Mouse (Mus musculus): ENCODE measurements around the gene Map4k3. TPM values are rescaled to one million over a fixed set of nuclear protein-coding genes. Genes with fewer than 3 reads are reported as not detected.

The Map4k3 gene
- polyA plus RNA-seq, 1 experiment from 2014 or later: 24.1 TPM

- no peak for ATAC-seq
- Histone ChIP-seq H3K9me3 (no peaks in the 10 kb centered on the region), H3K4me3 (replicated peaks) (no peak overlapping the region), H3K4me1 (replicated peaks) (peaks cover 22% of the 10 kb centered on the region), H3K4me2 (replicated peaks) (no peak overlapping the region), H3K27me3 (replicated peaks) (no peaks in the 10 kb centered on the region), H3K27ac (no peak overlapping the region), H3K36me3 (no peaks in the 10 kb centered on the region), H3K9ac (no peak overlapping the region)
- WGBS: 81% methylated on average over 6 of the region's 6 CpGs
Measured at GRCm38 (mm10) chr17:80723092-80723491, 5.2 kb downstream of the Map4k3 start.

- WGBS: 44% methylated on average over 7 of the region's 7 CpGs
- H3K9ac ChIP-seq: no peak overlapping the region
- no peak overlapping the region for H3K27ac ChIP-seq
- H3K27me3 ChIP-seq (replicated peaks): no peaks in the 10 kb centered on the region
- no peaks in the 10 kb centered on the region for H3K36me3 ChIP-seq
- no peak overlapping the region for H3K4me3 ChIP-seq (replicated peaks)
- peaks cover 22% of the 10 kb centered on the region for H3K4me1 ChIP-seq (replicated peaks)
- no peaks in the 10 kb centered on the region for H3K9me3 ChIP-seq
- ATAC-seq: no peak
- no peak overlapping the region for H3K4me2 ChIP-seq (replicated peaks)
Measured at GRCm38 (mm10) chr17:80721670-80722069, 6.6 kb downstream of the Map4k3 start.

DNA sequence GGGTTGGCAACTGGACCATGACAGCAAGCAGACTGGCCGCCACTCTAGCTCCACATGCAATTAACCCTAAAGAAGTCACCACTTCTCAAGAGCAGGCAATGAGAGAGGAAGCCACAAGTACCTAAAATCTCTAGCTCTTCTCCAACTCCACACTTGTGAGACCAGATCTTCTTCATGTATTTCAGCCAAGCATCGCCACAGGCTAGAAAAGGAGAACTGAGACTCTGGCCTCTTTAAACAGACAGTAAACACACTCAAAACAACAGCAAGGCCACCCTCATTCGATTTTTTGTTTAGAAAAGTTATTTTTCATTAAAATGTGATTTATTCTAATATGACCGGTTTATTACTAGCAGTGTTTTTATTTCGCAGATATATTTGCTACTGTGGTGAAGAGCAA is 9.0 kb downstream of the Map4k3 start:
- Histone ChIP-seq H3K27ac (no peak overlapping the region), H3K27me3 (replicated peaks) (no peaks in the 10 kb centered on the region), H3K4me2 (replicated peaks) (no peak overlapping the region), H3K9ac (no peak overlapping the region), H3K4me3 (replicated peaks) (no peak overlapping the region), H3K9me3 (no peaks in the 10 kb centered on the region), H3K4me1 (replicated peaks) (peaks cover 10% of the 10 kb centered on the region), H3K36me3 (no peaks in the 10 kb centered on the region)
- 90% methylated on average over 5 of the region's 5 CpGs for WGBS
- no peak for ATAC-seq

GRCm38 (mm10) chr17:80718243-80718642 is 10.0 kb downstream of the Map4k3 start:
- no peak for ATAC-seq
- H3K4me1 ChIP-seq (replicated peaks): peaks cover 9% of the 10 kb centered on the region; the same call in 1 of the 2 replicates
- H3K27ac ChIP-seq: no peak overlapping the region
- H3K27me3 ChIP-seq (replicated peaks): no peaks in the 10 kb centered on the region
- no peak overlapping the region for H3K4me3 ChIP-seq (replicated peaks)
- H3K9me3 ChIP-seq: no peaks in the 10 kb centered on the region
- H3K4me2 ChIP-seq (replicated peaks): no peak overlapping the region
- no peaks in the 10 kb centered on the region for H3K36me3 ChIP-seq
- WGBS: 73% methylated on average over 5 of the region's 5 CpGs
- no peak overlapping the region for H3K9ac ChIP-seq

DNA sequence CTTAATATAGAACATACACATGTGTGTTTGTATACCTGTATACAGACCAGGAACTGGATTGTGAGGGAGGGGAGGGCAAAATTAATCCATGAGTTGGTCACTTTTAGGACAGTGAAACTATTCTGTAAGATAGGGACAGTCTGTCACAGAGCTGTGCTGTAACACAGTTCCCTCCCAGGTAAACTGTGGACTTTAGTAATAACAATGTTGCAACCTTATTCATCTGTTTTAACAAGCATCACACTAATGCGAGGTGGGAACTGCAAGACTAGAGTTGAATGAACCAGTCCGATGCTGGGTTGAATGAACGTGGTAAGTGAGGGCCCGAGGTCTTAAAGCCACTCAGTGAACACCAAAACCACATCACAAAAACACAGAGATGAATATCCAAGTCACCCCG is 14.7 kb downstream of the Map4k3 start:
- no peaks in the 10 kb centered on the region for H3K27me3 ChIP-seq (replicated peaks)
- peaks cover 24% of the 10 kb centered on the region for H3K4me1 ChIP-seq (replicated peaks)
- H3K27ac ChIP-seq: no peak overlapping the region
- no peak overlapping the region for H3K4me2 ChIP-seq (replicated peaks)
- ATAC-seq: no peak
- H3K9ac ChIP-seq: no peak overlapping the region
- 91% methylated on average over 5 of the region's 5 CpGs for WGBS
- H3K9me3 ChIP-seq: no peaks in the 10 kb centered on the region
- H3K36me3 ChIP-seq: no peaks in the 10 kb centered on the region
- H3K4me3 ChIP-seq (replicated peaks): no peak overlapping the region

DNA sequence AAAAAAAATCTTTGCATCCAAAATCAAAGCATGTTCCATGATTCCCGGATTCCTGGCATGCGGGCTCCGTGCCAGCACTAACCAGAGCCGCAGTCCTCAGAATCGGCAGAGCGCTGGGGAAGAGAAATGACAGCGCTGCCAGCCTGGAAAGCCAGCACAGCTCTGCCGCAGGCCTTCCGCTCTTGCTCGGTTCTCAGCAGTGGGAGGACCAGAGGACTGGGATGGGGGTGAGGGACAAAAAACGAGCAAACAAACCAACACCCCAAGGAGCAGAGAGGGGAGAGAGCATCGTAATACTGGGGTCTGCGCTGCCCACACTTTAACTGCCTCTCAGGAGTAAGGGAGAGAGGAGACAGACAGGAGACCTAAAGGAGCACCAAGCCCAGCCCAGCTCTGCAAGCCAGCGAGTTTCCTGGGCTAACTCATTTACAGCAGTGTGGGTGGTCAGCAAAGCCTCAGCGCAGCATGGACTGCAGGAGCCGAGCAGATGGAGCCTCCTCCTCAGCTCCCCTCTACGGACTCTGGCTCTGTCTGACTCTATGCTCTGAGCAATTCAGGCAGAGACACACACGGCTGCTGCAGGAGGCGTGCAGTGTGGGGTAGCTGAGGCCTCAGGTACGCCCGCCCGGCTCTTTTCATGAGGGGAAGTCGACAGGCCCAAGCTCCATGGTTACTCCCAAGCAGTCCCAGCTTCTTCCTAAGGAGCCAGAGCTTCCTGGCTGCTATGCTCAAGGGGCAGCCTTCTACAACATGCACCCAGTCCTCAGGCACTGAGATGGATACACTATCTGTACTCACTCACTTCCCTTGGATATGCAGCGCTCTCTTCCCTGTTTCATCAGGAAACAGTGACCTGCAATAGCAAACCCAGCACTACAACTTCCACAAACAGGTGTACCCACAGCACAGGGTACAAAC is 18.1 kb downstream of the Map4k3 start:
- peak; percentile 78 for ATAC-seq
- Histone ChIP-seq H3K4me3 (replicated peaks) (peak overlapping the region; percentile 4), H3K27ac (peak overlapping the region; percentile 80), H3K4me2 (replicated peaks) (peak overlapping the region; percentile 51), H3K27me3 (replicated peaks) (no peaks in the 10 kb centered on the region), H3K36me3 (no peaks in the 10 kb centered on the region), H3K4me1 (replicated peaks) (peaks cover 32% of the 10 kb centered on the region), H3K9me3 (no peaks in the 10 kb centered on the region), H3K9ac (peak overlapping the region; percentile 15; the same call in 1 of the 2 replicates)
- 22% methylated on average over 24 of the region's 24 CpGs for WGBS

DNA sequence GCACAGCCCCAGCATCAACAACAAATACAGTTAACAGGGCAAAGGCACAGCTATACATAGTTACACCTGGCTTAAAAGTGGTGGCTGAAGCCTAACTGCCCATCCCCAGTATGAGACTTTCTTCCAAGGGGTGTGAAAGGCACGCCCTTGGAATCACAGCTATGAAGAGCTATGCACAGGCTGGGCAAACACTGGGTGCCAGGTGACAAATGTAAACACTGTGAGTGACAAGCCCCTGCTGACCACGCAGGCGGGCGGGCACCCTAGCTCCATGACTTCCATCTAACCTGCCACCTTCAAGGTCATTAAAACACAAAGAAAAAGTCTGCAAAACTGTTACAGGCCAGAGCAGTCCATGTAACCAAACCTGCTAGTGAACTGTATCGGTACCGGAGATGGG is 19.5 kb downstream of the Map4k3 start:
- Histone ChIP-seq H3K4me2 (replicated peaks) (no peak overlapping the region), H3K9ac (no peak overlapping the region), H3K27me3 (replicated peaks) (no peaks in the 10 kb centered on the region), H3K36me3 (no peaks in the 10 kb centered on the region), H3K9me3 (no peaks in the 10 kb centered on the region), H3K4me1 (replicated peaks) (peaks cover 34% of the 10 kb centered on the region), H3K4me3 (replicated peaks) (no peak overlapping the region), H3K27ac (no peak overlapping the region)
- peak; percentile 54 for ATAC-seq
- 57% methylated on average over 6 of the region's 6 CpGs for whole genome bisulfite sequencing

DNA sequence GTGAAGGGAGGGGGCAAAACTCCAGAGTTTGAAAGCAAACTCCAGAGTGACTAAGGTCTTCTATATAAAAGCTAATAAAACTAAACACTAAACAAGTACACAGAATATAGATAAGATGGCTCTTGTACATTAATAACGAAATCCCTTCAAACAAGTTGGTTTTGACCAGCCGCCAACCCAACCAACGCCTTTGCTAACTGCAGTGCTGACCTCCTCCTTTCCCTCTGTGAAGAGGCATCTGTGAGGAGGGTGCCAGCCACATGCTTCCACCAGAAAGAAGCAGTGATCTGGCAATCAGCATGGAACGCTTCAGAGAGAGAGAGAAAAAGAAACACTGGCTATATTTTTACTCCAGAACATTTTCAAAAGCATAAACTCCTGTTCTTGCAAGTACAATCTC is 21.1 kb downstream of the Map4k3 start:
- WGBS: 66% methylated on average over 4 of the region's 4 CpGs
- Histone ChIP-seq H3K4me2 (replicated peaks) (no peak overlapping the region), H3K4me1 (replicated peaks) (peaks cover 34% of the 10 kb centered on the region), H3K9me3 (no peaks in the 10 kb centered on the region), H3K27me3 (replicated peaks) (no peaks in the 10 kb centered on the region), H3K9ac (no peak overlapping the region), H3K27ac (no peak overlapping the region), H3K4me3 (replicated peaks) (no peak overlapping the region), H3K36me3 (no peaks in the 10 kb centered on the region)
- ATAC-seq: no peak

DNA sequence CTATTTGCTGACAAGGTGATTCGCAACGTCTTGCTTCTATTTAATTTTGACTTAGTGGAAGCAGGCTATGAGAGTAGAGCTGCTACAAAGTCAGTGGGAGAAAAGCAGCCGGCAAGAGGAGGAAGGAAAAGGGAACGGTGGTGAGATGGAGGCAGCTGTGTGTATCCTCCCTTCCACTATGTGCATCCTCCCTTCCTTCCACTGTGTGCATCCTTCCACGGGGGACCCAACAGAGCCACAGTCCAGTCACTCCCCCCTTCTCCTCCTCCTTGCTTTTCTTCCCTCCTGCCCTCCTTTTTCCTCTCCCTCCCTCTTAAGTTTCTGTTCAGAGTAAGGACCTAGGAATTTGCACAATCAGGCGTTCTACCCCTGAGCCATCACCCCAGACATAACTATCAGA is 21.7 kb downstream of the Map4k3 start:
- peaks cover 36% of the 10 kb centered on the region for H3K4me1 ChIP-seq (replicated peaks)
- WGBS: 62% methylated on average over 6 of the region's 6 CpGs
- H3K4me2 ChIP-seq (replicated peaks): no peak overlapping the region
- no peaks in the 10 kb centered on the region for H3K27me3 ChIP-seq (replicated peaks)
- H3K36me3 ChIP-seq: no peaks in the 10 kb centered on the region
- ATAC-seq: no peak
- no peak overlapping the region for H3K4me3 ChIP-seq (replicated peaks)
- no peak overlapping the region for H3K9ac ChIP-seq
- H3K9me3 ChIP-seq: no peaks in the 10 kb centered on the region
- H3K27ac ChIP-seq: no peak overlapping the region

- Histone ChIP-seq H3K27me3 (replicated peaks) (no peaks in the 10 kb centered on the region), H3K4me1 (replicated peaks) (peaks cover 18% of the 10 kb centered on the region), H3K9me3 (no peaks in the 10 kb centered on the region), H3K9ac (no peak overlapping the region), H3K4me2 (replicated peaks) (no peak overlapping the region), H3K36me3 (no peaks in the 10 kb centered on the region), H3K27ac (no peak overlapping the region), H3K4me3 (replicated peaks) (no peak overlapping the region)
- 67% methylated on average over 5 of the region's 5 CpGs for WGBS
- ATAC-seq: no peak
Measured at GRCm38 (mm10) chr17:80701687-80702086, 26.6 kb downstream of the Map4k3 start.

DNA sequence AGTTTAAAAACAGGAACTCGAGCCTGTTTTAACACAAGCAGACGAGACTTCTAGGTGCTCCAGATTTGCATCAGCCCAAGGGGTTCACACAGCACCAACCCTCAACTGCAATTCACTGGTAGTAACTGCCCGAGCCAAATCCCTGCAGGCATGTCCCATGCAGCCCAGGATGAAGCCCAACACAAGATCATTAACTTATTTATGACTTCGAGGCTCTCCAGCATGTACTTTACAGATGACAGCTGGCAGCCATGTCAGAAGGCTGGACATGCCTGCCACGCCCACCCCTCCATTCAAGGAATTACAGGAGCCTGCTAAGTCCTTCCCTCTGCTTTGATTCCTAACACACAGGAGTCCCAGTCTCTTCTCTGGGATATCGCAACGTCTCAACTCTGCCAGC is 29.4 kb downstream of the Map4k3 start:
- peak; percentile 62 for ATAC-seq
- Histone ChIP-seq H3K4me1 (replicated peaks) (peaks cover 16% of the 10 kb centered on the region), H3K4me2 (replicated peaks) (no peak overlapping the region), H3K9me3 (no peaks in the 10 kb centered on the region), H3K4me3 (replicated peaks) (no peak overlapping the region), H3K9ac (no peak overlapping the region), H3K27me3 (replicated peaks) (no peaks in the 10 kb centered on the region), H3K36me3 (no peaks in the 10 kb centered on the region), H3K27ac (no peak overlapping the region)
- 44% methylated on average over 7 of the region's 7 CpGs for WGBS

DNA sequence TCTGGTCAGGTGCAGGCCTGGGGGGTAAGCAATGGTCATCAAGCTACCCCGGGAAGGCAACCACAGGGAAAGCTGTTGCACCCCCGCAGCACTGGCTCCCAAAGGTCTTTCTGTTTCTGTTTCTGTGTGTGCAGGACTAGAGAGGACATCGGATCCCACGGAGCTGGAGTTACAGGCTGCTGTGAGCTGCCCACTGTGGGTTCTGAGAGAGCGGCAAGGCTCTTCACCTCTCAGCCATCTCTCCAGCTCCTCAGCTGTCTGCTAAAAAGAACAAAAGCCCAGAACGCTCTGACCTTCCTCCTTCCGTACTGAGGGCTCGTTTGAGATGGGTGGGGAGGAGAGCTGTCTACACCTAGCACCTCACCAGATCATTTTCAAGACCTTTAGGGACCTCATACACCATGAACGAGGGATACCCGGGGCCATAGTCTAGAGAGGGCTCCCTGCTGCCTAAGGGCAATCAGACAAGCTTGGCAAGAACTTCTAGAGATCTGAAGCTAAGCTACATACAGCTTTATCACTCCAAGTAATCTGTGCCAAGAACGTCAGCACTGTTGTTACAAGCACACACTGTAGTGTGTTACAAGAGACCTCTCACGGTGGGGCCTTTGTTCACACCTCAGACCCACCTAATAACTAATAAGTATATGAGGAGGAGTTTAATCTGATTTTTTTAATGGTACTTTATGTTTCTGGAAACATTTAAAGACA is 29.9 kb downstream of the Map4k3 start:
- H3K4me3 ChIP-seq (replicated peaks): no peak overlapping the region
- H3K9me3 ChIP-seq: no peaks in the 10 kb centered on the region
- no peaks in the 10 kb centered on the region for H3K36me3 ChIP-seq
- H3K4me2 ChIP-seq (replicated peaks): no peak overlapping the region
- no peaks in the 10 kb centered on the region for H3K27me3 ChIP-seq (replicated peaks)
- H3K9ac ChIP-seq: no peak overlapping the region
- WGBS: 65% methylated on average over 12 of the region's 12 CpGs
- peaks cover 16% of the 10 kb centered on the region for H3K4me1 ChIP-seq (replicated peaks)
- peak; percentile 43 for ATAC-seq
- H3K27ac ChIP-seq: no peak overlapping the region

Measured in intestine, embryonic 15.5 days (tissue).